Mouse (Mus musculus): Measurements from ENCODE around the gene Ccdc171.
"Not testable (repeated sequence)": the region's sequence is repeated elsewhere in the genome, so short reads cannot be mapped to it uniquely, and the experiment has no call there.

The Ccdc171 gene

DNA sequence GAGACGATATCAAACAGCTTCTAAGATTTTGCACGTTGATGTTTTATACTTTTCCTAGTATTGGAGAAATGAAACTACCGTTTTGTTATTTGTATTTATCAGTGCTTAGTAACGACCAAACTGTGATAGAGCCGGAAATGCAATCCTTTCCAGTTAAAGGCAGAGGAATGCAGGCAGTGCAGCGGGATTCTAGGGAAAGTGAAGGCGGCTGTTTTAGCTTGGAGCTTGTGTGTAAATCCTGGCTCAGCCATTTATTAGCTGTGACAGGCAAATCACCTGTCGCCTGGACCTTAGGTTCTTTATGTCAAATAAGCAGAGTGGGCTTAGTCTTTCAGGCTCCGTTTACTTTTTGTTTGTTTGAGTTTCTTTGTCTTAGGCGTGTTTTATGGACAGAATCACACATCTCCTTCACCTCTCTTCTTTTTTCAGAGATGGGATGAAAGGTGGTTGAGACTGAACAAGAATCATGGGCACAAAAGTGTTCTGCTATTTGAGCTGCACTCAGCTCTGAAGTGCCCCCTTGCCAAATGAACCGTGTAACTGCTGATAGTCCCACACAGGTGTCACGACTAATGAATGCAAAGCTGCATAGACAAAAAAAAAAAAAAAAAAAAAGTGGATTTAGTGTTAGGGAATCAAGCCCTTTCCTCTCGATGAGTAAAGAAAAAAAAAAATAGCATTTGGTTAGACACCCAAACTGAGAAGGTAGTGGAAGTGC lies 1.1 kb downstream of the Ccdc171 start:
- peak; percentile 12 for DNase-seq

DNA sequence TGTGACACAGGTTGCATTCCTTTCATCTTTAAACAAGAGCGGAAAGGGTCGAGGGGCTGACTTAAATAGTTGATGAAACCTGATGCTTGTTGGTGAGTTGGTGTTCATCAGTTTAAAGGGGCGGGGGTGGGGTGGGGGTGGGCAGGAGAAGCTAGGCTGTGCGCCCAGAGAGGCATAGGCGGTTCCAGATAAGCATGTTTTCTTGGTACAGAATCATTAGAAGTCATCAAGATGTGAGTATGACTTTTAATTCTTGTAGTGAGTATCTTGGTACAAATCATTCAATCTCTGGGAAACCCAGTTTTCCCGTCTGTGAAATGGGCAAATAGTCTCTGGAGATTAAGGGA lies 1.6 kb downstream of the Ccdc171 start:
- DNase-seq, result no peak

DNA sequence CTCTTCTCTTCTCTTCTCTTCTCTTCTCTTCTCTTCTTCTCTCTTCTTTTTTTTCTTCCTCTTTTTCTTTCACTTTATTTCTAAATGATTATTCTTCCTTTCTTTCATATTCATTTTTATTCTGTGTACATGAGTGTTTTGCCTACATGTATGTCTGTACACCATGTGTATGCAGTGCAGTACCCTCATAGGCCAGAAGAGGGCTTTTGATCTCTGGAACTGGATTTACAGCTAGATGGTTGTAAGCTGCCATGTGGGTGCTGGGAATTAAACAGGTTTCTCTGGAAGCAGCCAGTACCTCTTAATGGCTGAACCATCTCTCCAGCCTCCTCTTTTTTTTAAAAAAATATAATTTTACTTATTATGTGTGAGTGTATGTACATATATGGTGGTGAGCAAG lies 2.6 kb downstream of the Ccdc171 start:
- DNase-seq, result peak; percentile 12

DNA sequence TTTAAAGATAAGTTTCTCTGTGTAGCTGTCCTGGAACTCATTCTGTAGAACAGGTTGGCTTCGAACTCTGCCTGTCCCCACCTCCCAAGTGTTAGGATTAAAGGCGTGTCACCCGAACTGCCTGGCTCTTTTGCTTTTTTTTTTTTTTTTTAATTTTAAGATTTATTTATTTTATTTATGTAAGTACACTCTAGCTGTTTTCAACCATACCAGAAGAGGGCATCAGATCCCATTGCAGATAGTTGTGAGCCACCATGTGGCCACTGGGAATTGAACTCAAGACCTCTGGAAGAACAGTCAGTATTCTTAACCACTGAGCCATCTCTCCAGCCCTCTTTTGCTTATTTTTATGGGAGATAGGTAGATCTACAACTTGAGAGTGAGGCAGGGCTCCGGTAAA lies 4.7 kb downstream of the Ccdc171 start:
- not testable (repeated sequence) for DNase-seq

DNA sequence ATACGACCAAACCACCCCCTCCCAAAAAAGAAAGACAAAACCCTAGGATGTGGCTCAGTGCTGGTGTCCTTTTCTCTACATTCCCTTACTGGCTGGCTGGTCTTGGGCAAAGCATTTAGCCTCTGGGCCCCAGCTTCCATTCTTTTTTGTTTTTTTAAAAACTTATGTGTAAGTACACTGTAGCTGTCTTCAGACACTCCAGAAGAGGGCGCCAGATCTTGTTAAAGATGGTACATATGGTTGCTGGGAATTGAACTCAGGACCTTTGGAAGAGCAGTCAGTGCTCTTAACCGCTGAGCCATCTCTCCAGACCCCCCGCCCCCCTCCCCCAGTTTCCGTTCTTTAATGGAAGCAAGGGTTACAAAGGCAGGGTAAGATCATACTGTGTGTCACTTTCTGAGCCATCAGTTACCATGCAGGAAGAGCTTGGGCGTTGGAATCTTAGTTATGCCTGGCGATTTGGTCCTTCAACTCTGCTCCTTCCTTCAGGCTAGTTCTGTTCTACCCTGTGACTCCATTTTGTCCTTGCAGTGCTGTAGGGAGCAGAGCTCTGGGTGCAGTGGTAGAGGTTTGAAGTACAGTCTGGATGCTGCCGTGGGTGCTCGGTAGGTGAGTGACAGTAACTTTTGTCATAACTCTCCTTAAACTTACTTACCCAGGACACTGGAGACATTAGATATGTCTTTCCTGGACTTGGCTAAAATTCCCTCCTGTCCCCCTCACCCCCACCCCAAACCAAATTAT lies 8.0 kb downstream of the Ccdc171 start:
- DNase-seq, result no peak

DNA sequence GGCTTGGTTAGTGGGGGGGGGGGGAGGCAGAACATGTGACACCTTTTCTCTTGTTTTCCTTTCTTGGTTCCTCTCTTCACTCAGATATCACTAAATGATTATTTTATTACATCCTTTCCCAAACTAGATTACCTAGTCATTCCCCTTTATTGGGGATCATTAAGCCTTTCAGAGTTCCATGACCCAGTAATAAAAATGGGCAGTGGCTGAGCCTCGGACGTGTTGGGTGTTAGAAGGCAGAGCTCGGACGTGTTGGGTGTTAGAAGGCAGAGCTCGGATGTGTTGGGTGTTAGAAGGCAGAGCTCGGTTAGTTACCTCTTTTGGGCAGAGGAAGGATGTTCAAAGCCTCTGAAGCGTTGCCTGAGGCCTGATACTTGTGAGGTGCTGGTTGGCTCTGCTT lies 8.7 kb downstream of the Ccdc171 start:
- DNase-seq, result no peak

DNA sequence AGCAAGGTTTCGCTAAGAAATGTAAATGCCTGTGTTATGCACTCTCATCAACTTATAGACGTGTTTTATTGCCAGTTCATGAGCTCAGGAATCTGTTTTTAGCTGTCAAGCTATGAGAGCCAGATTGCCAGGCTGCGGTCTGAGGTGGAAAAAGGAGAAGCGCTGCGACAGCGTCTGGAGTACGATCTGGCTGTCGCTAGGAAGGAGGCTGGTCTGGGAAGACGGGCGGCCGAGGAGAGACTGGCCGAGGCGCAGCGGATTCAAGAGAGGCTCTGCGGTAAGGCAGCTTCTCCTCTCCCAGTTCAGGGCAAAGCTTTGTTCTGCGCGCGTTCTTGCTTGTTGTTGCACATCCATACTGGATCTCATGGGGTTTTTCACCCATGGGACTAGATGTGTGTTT lies 24.2 kb downstream of the Ccdc171 start:
- DNase-seq, result no peak

DNA sequence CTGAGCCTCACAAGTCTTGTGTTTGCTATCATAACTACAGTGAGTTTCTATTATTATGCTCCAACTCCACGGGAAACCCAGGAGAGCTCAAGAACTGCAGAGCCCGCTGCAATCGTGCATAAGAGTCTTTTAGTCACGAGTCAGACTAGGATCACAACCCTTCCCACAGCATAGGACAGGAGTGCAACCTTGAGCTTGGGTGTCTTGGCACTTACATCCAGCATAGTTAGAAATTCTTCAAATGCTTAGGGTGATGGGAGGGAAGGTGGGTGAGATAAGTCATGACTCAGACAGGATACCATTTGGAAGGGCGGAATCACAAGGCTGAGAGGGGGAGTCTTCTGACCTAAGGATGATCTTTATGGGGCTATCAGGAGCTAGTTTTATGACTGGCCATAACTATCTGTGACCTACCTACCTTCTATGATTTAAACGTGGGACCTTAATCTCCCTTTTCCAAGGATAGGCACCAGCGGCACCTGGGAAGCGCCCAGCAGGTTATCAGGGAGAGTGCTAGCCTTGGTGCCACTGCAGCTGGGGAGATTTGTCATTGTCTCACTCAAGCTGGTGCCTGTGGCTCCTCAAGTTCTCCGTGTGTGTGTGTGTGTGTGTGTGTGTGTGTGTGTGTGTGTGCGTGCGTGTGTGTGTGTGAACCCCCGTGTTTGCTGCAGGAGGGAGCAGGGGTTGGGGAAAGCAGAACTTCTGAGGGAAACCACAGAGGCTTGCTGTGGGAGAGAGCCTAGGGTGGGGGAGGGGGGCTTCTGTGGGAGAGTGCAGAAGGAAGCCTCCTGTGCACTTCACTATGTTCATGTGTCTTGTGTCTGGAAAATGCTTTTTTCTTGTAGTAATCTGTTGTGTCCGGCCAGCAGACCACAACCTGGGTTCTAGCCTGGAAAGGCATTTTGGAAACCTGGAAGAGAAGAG lies 42.1 kb downstream of the Ccdc171 start:
- DNase-seq, result no peak

DNA sequence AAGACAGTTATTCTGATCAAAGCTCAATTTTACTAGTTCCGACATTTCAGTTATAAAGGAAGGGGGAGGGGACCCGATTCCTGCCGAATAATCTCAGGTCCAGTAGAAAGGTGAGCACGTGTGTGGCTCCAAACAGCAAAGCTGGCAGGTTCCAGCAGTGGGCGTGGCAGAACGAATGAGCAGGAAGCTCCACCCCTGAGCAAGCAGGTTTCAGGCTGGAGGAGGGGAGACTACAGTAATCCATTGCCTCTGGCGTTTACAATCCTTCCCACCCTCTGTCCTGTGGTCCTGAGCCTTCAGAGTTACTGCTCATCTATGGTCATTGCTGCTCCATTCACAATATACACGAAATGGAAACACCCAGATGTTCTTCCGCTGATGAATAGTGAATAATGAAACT lies 42.8 kb downstream of the Ccdc171 start:
- DNase-seq, result peak; percentile 69

DNA sequence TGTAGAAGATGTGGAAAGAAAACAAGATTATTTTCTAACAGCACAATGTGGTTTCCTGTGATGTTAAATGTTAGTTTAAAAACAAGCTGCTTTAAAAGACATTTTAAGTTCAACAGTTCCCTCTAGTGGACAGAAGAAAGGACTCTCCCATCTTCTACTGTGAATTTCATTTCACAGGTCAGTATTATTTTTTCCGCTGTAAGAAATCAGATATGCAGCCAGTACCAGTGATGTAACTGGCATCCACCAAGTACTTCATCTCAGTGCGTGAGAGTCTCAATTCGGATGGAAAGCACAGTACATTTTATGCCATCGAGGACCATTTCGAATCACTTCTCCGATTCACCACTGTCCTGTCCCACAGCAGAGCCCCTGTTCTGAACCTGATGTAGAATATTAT lies 45.2 kb downstream of the Ccdc171 start:
- no peak for DNase-seq

DNA sequence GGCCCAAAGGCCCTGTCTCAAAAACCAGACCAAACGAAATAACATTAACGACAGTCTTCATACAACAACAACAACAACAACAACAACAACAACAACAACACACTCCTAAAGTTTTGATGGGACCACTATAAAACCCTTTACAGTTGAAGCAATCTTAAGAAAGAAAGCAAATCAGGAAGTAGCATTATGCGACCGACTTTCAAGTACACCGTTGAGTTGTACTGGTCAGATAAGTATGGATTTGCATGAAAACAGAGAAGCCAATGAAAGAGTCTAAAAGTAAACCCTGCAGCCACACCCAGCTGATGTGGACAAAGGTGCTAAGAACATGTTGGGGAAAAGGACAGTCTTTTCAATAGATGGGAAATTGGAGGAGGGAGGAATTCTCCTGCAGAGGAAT lies 45.7 kb downstream of the Ccdc171 start:
- no peak for DNase-seq

DNA sequence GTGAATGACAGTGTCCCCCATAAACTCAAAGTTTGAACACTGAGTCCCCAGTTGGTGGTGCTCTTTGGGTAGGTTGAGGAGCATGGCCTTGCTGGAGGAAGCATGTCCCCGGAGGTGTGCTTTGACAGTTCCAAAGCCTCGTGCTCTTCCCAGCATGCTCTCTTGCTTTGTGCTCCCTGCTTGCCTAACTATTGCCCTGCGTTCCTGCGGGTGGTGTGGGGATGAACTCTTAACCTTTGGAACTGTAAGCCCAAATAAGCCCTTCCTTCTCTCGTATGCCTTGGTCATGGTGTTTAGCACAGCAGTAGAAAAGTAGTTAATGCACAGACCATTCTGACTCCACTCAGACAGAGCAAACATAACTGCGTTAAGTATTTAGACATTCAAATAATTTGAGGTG lies 47.2 kb downstream of the Ccdc171 start:
- no peak for DNase-seq

DNA sequence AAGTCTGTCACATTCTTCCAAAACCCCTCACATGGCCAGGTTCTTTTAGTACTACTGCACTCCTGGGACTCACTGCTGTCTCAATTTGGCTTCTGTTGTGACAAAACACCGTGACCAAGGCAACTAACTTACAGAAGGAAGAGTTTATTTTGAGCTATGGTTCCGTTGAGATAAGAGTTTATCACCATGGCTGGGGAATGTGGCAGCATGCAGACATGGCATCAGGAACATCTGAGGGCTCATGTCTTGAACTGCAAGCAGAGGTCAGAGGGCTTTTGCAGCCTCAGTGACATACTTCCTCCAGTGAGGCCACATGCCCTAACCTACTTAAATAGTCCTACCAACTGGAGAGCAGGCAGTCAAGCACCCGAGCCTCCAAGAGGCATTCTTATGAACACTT lies 51.0 kb downstream of the Ccdc171 start:
- DNase-seq, result no peak

DNA sequence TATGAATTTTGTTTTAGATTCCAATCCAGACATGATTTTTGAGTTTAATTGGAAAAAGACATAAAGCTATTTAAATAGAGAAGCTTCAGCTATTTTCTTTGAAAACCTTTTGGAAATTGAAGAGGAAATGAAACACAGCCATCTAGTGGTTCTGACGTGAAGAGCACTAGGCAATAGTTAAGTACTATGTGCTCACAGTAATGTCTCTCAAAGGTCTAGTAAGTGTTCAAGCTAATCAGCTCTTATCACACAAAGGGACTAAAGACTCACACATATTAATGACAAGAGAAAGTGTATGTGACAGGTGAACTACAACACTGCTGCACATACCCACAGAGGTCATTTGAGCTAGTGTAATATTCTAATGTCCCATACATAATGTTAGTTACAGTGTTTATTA lies 54.8 kb downstream of the Ccdc171 start:
- DNase-seq, result no peak

DNA sequence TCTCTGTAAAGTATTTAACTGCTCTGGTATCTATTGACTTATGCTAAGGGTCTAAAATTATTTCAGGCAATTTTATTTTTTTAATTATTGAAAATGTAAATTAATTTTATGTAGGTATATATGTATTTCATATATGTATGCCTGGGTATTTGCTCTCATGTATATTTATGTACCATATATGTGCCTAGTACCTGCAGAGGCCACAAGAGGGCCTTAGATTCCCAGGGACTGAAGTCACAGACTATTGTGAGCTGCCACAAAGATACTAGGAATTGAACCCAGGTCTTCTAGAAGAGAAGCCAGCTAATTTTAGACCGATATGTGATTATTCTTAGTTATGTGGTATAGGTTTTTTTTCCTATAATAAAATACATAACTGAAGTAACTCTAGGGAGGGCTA lies 62.2 kb downstream of the Ccdc171 start:
- DNase-seq, result no peak

DNA sequence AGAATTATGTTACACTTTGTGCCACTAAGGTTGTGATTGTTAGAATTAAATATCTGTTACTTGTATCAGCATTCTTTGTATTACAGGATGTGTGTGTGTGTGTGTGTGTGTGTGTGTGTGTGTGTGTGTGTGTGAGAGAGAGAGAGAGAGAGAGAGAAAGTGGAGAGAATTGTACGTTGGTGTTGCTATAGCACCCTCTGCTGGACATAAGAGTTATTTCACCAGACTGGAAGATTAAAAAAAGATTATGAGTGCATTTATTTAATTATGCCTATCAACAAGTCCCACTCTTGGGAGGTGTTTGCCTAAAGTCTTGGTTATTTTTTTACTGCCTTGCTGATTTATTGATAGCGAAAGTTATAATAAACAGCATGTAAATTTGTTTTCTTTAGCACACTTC lies 71.1 kb downstream of the Ccdc171 start:
- no peak for DNase-seq

DNA sequence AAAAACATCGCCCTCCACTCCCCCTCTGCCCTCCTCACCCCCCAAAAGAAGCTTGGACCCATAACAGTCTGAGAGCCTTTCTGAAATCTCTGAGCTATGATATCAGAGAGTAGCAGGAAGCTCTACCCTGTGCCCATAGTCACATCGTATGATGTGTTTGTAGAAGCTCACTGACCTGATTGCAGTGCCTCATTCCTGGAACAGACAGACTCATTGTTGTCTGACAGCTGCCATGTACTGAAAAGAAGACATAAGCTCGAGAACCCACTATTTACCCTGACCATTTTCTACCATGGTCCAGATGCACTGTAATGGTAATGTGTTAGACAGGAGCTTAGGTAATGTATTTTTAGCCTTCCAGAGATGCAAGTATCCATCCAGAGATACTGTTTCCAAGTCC lies 85.8 kb downstream of the Ccdc171 start:
- DNase-seq, result no peak

DNA sequence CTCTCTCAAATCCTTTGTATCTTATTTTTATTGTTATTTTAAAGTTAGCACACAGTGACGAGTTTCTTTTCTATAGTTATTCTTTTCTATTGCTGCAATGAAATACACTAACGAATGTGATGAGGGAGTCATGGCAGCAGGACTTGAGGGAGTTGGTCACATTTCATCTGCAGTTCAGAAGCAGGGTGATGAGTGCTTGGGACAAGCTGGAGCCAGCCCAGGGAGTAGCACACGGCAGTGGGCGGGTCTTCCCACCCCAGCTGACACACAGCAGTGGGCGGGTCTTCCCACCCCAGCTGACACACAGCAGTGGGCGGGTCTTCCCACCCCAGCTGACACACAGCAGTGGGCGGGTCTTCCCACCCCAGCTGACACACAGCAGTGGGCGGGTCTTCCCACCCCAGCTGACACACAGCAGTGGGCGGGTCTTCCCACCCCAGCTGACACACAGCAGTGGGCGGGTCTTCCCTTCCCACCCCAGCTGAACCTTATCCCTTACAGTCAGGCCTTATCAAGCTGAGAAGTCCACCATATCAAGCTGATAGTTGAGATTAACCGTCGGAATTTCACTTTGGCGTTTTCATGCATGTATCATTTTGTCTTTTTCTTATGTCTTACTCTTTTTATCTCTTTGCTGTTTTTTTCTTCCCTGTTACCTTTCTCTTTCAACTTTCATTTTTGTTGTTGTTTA lies 97.8 kb downstream of the Ccdc171 start:
- not testable (repeated sequence) for DNase-seq

DNA sequence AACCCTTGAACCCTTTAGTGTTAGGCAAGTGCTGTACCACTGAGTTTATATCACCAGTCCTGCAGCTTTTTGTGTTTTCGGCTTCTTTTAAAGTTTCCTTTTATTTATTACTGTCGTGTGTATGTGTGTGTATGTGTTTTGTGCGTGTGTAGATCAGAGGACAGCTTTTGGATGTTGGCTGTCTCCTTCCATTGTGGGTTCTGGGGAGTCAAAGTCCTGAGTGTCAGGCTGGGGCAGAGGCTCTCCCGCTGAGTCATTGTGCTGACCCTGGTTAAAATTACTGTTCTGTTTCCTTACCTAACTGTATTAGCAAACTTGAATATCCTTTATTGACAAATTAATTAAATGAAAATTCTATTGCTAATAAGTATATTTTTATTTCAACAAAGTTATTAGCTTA lies 98.4 kb downstream of the Ccdc171 start:
- DNase-seq, result no peak

DNA sequence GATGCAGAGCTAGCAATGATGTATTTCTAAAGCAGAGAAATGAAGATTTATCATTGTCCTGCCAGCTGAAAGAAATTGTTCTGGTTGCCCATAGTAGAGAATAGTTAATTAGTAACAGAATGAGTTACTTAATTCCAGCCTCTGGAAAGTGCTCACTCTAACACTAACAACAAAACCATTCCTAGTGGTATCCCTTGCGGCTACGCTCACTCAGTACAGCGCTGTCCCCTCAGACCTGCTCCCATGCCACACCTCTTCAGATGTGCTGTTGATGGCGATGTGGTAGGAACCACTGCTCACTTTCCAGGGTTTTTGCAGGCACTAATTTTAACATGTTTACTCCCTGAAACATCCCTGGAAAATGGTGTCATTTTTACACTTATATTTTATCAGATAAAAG lies 126.1 kb downstream of the Ccdc171 start:
- DNase-seq, result no peak

DNA sequence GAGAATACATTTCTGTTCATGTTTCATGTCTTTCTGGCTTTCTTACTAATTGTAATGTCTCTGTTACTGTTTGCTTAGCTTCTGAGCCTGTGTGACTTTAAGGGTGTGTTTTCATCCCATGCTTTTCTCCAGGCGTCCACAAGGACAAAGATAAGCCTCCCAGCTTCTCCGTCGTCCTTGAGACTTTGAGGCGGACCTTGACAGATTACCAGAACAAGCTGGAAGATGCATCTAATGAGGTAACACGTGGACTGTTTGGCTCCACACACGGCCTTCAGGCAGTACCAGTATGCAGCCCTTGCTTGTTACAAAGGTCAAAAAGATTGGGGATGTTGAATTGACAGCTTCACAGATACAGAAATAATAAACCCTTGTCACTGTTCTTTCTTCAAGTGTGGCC lies 130.1 kb downstream of the Ccdc171 start:
- no peak for DNase-seq

DNA sequence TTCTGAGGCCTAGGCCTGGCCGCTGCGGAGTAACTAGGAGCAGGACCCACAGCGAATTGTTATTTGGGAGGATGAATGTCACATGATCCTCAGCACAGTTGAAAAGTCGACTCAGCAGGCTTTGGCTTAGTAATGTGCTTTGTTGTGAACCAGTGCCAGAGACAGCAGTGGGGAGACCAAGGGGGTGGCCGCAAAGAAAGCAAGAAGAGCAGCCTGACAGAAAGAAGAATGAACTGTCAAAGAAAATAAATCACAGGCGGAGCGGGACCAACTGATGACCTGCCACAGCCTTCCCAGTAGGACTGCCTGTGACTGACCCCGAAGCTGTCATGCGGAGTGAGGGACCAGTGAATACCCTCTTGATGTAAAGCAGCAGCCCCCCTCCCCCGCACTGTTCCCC lies 131.2 kb downstream of the Ccdc171 start:
- peak; percentile 22 for DNase-seq

DNA sequence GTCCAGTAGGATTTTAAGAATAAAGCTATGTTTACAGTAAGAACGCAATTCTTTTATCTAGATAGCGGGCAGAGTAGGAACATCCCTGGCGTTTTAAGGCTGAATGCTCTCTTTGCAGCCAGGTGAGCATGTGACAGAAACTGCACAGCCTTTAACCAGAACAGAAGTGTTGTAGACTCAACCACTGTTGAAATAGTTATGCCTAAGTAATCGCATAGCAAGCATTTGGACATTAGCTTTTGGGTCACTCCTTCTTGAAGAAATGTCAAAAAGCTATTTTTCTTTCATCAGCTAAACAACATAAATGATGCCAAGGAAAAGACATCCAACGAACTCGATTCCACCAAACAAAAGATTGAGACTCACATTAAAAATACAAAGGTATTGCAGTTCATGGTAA lies 131.7 kb downstream of the Ccdc171 start:
- no peak for DNase-seq

All from kidney, adult 18-20 months (tissue).